Mouse (Mus musculus) WW6 (cell line): ENCODE results near the gene Cd38.
A peak's percentile ranks its signal among the peaks of the same experiment; 100 is the strongest.
"Not testable (repeated sequence)": the region's sequence is repeated elsewhere in the genome, so short reads cannot be mapped to it uniquely, and the experiment has no call there.

Experiments
- DNase-seq: peaks from one replicate; pipeline ENCODE4 v3.0.0-alpha.2; 2013; ENCODE audit warnings: low read depth, low spot score

The Cd38 gene

DNA sequence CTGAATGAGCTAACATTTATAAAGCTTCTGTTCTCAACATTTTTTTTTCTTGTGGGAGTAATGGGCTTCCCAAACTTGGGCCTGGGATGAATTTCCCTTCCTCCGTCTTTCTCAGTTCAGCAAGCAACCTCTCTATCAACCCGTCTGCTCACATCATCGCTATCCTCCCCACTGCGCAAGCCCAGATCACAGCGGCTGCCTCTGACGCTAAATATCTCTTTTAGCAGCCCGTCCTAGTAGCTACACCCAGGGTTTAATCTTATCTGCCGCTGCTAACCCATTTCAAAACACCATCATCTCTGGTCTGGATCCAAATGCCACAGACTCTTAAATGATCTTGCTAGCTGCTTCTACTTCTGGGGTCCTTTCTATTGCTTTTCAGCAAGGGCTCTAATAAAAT lies 8.7 kb upstream of the Cd38 start:
- no peak for DNase-seq

DNA sequence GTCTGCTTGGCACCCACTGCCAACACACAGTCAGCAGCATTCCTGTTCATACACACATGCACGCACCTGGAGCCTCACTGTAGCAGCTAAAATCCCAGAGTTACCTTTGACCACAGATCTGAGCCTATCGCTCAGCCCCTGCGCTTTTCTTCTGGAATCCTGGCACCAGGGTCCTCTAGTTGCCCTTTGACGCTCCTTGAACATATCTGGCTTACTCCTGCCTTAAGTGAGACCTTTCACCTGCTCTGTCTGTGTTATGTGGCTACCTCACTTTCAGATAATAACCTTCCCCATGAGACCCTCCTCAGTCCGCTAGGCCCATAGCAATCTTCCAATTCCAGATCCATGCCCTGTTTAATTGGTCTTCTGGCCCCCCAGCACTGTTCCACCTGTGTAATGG lies 8.3 kb upstream of the Cd38 start:
- no peak for DNase-seq

DNA sequence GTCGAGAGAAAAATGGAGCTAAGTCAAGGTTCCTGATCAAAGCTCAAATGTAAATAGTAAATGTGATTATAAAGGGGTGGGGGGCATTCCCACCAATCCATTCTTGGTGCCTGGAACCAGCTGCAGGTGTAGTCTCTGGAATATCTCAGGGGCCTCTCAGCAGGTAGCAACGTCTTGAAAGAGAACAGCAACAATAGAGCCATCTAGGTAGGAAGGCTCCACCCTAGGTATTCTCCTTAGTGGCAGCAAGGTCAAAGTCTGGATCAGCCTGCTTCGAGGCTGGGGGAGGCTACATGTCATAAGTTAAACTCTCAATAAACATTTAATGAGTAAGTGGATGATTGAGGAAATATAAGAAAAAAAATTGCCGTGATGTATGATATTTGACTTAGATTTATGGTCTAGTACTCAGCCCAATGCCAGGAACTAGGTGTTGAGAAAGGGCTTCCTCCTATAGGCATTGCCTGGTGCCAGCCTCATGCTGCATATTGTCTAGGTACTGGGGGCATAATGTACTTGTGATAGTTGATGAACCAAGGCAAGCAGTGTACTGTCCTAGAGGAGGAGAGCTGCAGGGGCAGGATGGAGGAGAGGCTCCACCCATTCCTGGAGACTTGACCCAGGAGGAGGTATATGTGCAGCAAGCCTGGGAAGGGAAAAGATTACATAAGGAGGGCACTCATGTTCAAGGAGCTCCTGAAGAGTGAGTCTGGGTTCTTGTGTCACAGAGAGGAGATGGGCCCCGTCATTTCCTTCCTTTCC lies 7.5 kb upstream of the Cd38 start:
- DNase-seq, result peak; percentile 33

DNA sequence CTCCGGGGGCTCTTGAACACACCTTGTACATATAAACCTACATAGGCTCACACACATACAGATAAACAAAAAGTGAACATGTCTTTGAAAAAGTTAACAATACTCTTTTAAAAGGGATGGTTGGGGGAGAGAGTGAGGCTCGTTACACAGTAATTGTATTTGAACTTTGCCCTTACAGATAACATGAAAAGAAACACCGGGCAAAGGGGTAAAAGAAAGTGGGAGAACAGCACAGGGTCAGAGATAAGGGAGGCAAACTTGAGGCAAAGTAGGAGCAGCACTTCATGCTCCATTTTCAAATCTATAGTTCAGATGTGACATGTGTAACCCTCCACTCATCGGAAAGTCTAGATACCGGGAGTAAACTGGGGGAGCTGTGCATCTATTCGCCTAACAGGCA lies 4.7 kb upstream of the Cd38 start:
- no peak for DNase-seq

DNA sequence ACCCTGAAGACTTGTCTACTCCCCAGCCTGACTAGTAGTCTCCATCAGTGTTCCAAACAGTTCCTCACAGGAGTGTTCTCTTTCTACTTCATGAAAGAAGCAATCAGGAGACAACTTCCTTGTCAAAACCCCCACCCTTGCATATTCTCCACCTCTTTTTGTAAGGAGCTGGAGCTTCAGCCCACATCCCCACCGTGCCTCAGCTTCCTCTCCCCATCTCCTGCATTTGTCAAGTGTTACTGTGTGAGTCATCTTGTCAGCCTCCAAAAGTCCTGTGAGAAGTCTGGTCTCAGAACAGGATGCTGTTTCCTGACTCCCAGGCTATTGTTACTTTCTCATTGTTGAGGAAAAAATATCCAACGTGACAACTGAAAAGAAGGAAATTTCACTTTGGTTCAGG lies 3.0 kb upstream of the Cd38 start:
- DNase-seq, result no peak

DNA sequence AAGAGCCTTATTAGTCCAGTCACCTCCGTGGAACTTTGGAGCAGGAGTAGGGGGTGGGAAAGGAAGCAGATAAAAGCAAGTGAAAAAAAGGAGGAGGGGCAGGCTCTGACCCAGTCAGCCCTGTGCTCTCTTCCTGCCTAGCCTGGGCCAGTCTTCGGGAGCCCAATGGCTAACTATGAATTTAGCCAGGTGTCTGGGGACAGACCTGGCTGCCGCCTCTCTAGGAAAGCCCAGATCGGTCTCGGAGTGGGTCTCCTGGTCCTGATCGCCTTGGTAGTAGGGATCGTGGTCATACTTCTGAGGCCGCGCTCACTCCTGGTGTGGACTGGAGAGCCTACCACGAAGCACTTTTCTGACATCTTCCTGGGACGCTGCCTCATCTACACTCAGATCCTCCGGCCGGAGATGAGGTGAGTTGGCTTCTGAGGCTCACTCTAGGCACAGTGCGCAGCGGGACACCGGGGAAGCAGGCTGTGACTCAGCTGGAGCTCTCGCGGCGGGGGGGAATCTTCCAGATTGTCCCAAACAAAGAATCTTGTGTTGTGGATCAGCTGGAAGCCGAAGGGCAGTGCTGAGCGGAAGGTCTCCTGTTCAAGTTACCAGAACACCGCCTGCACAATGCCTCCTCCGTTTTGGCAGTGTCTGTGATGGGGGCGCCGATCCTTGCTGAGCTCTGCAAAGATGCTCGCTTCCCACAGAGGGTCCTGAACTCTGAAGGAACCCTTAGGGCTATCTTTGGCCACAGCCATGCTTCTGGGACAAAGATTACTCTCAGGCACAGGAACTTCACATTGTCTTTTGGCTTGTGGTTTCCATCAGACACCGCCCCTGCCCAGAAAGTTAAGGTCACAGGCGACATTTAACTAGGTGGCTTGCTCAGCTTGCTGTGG lies 603 bp downstream of the Cd38 start:
- DNase-seq, result peak; percentile 45

DNA sequence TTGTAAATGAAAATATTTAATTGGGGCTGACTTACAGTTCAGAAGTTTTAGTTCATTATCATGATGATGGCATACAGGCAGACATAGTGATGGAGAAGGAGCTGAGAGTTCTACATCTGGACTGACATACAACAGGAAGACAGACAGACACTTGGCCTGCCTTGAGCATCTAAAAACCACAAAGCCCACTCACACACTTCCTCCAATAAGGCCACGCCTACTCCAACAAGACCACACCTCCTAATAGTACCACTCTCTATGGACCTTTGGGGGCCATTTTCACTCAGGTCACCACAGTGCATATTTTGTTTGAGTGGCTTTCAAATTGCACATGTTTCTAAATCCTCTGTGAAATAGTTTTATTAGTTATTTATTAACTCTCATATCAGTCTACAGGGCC lies 3.5 kb downstream of the Cd38 start:
- DNase-seq, result no peak

DNA sequence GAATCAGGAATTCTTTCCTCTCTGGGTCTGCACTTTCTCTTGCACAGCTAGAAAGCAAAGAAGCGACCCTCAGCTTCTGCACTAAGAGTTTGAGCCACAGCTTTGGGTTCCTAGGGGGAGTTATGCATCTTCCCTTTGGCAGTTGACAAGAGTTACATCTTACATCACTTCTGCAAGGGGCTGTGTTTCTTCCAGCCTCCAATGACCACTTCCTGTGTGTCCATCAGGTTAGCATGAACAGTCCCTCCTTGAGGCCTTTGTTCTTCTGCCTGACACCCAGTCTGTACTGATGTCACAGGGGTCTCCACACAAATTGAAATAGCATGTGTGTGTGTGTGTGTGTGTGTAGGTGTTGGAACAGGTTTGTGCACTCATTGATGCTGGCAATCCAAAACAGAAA lies 4.3 kb downstream of the Cd38 start:
- no peak for DNase-seq

DNA sequence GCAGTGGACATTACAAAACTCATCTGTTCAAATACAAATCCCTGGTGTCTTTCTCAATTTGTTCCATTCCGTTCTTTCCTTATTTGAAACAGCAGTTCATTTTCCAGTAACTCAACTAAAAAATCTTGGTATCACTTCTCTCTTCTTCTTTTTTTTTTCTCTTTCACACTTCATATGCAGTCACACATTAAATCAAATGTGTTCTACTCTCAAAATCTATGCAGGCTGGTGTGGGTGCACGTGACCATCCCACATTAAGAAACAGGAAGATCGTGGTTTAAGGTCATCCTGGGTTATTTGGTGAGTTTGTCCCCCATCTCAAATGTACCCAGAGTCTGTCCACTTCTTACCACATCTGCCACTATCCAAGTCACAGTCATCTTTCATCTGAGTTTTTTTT lies 13.7 kb downstream of the Cd38 start:
- no peak for DNase-seq

GRCm38 (mm10) chr5:43885060-43885820 lies 16.9 kb downstream of the Cd38 start:
- DNase-seq, result no peak

DNA sequence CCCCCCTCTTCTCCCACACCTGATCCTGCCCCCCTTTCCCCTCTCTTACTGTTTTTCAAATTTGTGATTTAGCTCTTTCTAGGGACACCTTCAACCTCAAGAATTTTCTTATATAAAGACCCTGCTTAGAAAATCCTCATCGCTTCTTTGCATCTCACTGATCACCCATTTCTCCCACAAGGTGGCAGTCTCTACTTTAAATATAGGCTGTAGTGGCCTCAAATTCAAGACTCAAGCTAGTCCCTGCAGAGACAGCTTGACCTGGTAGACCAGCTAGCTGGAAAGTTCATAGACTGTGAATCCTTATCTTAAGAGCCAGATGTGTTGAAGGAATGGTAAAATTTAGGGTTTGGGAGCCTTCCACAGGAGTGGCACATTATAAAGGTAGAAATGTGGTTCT lies 24.0 kb downstream of the Cd38 start:
- no peak for DNase-seq

DNA sequence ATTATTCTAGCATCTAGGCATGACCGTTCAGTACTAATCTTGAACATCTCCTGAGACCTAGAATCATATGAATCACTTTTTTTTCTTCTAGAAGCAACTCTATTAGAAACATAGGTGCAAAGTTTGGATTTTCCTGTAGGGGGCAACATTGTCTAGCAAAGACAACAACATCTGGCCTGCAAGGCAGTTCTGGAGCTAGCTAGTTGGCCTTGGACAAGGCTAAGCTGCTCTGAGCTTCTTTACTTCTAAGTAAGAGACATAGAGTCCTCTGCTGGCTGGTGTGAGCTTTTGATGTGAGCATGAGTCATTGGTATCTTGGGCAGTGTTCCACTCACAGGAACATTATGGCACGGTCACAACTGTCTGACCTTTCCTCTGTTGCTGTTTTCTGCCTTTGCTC lies 25.8 kb downstream of the Cd38 start:
- DNase-seq, result peak; percentile 28

DNA sequence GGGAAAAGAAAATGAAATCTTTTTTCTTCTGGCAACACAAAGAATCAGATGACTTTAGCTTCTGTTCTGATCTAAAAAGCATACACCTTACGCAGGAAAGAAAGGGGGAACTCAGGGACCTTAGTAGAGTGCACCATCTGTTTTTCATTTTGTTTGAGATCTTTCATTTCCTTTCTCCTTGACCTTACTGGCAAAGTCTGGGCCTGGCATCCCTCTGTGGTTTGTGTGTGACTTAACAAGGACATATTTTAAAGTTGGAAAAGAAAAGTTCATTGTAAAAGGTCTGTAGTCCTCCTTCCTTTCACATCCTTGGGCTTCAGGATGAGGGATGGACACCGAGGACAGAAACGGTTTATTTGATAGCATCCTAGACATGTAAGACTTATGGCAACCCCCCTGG lies 27.6 kb downstream of the Cd38 start:
- DNase-seq, result no peak

GRCm38 (mm10) chr5:43904685-43905084 lies 36.3 kb downstream of the Cd38 start:
- no peak for DNase-seq

DNA sequence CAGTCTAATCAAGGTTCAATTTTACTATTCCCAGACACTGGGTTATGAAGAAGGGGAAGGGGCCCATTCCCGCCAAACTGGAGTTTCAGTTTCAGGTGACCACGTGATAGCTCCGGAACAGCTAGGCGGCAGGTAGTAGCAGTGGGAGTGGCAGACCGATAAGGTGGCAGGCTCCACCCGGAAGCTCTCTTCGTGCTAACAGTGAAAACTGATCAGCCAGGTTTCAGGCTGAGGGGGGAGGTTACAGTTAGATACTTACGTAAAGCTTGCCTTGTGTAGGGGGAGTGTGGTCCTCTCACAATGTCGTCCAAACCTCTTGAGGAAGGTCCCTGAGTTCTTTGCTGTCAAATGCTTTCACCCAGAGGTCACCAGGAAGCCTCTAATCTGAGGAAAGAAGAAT lies 40.9 kb downstream of the Cd38 start:
- no peak for DNase-seq

GRCm38 (mm10) chr5:43910006-43910405 lies 41.7 kb downstream of the Cd38 start:
- no peak for DNase-seq

- not testable (repeated sequence) for DNase-seq
Measured at GRCm38 (mm10) chr5:43912844-43913243, 44.5 kb downstream of the Cd38 start, which contains the start of gene Gm7879. Gm7879 (plus strand) TSS chr5:43913144.

GRCm38 (mm10) chr5:43915261-43915886 lies 47.0 kb downstream of the Cd38 start:
- DNase-seq, result no peak

DNA sequence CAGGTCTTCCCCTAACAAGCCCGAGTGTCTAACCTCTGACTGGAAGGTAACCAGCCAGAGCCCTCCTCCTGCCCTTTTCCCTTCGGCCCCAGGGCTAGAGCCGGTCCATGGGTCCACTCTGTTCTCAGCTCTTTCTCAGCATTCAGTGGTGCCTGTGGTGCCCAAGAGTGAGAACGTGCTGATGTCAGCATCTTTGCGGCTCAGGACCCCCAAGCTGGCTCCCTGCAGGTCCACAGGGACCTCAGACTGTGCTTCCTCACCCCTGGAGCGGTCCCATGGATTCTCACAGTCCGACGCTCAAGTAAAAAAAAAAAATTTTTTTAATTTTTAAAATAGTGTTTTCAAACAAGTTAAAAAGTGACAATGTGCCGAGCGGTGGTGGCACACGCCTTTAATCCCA lies 53.5 kb downstream of the Cd38 start:
- no peak for DNase-seq

DNA sequence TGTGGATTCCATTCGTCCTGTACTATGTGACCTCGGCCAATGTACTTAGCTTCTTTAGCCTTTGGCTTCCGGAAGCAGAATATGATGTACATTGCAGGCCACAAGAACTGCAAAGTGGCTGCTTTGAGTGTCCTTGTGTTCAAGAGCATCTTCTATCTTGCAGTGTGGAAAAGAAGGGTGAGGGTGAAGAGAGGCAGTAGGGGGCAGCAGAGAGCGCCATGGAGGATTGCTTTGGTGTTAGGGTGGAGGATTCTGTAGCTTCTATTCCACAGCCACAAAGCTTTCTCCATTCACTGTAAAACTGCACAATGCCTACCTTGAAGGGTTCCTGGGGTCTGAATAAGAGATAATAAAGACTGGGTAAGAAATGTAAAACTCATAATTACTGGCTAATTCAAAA lies 55.6 kb downstream of the Cd38 start:
- DNase-seq, result no peak

GRCm38 (mm10) chr5:43927729-43928128 lies 59.4 kb downstream of the Cd38 start:
- DNase-seq, result no peak

GRCm38 (mm10) chr5:43933269-43933668 lies 64.9 kb downstream of the Cd38 start:
- no peak for DNase-seq
